Mouse (Mus musculus): Measurements from ENCODE around the gene Srpk2.
"Not testable (repeated sequence)": the region's sequence is repeated elsewhere in the genome, so short reads cannot be mapped to it uniquely, and the experiment has no call there.

Gene Srpk2

DNA sequence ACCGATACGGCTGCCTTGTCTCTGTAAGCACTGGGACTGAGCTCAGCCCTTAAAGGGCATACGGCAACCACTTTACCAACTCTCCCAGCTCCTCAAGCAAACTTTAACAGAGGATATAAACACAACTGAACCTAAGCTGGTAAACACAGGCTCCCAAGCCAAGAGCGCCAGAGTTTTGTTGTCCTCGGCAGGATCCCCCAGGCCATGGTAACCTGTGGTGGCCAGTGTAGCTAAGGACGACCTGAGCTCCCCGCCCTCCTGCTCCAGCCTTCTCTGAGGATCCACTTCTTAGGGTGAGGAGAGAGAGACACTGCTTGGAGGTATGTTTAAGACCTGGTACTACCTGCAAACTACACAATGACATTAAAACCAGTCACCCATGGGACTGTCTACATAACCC is 171.9 kb downstream of the Srpk2 start:
- in situ Hi-C loops (cut with MboI; ENCODE audit: low sequenced_read_pairs): no loop called here

DNA sequence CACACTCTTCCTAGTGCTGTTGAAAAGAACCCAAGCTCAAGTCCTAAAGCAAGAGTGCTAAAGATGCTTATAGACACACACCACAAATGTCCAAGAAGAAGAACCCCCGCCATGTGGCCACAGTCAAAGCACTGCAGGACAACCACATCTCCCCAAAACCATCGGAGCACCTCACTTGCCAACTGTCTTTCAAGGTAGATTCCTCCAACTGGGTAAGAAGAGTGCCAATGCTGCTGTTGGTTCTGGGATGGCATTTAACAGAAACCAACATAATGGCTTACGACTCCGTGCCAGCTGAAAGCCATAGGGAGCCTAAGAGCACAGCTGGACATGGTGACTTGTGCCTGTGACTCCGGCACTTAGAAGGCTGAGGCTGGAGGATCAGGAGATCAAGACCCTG is 173.0 kb downstream of the Srpk2 start:
- in situ Hi-C loops (cut with MboI; ENCODE audit: low sequenced_read_pairs): no loop called here

DNA sequence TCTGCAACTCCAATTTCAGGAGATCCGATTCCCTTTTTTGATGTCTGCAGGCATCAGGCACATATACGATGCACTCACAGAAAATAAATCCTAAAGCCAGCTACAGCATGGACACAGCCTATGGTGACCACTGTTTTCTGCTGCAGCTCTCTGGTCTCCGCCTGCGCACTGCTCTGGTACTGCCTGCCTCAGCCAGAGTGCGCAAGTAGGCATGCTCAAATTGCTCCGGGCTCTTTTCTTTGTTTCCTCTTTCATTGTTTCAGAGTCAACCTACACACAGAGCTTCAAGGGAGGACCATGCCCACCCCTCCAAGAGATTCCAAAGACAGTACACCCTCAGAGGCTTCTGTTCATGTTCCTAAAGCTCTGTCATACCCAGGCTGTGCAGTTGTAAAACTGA is 175.8 kb downstream of the Srpk2 start:
- in situ Hi-C loops (cut with MboI; ENCODE audit: low sequenced_read_pairs): no loop called here

DNA sequence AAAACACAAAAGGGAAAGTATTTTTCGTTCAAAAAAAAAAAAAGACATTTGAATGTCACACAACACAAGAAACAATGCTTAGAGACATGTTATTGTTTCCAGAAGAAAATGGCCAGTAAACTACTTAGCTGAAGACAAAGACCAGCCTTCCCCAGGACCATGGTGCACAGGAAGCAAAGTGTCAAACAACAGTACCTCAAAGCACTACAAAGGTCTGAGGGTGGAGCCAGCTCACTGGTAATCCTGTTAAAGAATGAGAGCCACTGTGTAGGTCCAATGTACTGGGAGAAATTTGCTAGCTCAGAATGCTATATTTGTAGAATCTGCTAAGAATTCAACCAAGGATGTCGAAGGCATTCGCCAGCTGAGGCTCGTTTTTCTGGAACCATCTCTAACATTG is 177.2 kb downstream of the Srpk2 start:
- in situ Hi-C loops (cut with MboI; ENCODE audit: low sequenced_read_pairs): no loop called here

DNA sequence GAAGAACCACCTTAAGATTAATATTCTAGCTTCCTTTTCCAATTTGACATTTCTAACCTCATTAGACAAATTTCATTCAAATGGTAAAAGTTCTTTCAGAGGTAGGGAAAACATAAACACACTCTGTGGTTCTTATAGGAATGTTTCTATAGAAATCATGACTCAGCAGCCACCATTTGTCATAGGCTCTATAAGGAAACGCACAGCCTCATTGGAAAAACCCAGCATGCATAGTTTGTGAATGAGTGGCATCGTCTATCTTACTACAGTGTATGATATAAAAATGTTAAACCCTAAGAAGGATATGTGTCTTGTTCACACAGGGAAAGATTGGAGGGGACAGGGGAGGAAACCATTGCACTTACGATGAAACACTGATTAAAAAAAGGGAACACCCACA is 178.8 kb downstream of the Srpk2 start:
- in situ Hi-C loops (cut with MboI; ENCODE audit: low sequenced_read_pairs): no loop called here

DNA sequence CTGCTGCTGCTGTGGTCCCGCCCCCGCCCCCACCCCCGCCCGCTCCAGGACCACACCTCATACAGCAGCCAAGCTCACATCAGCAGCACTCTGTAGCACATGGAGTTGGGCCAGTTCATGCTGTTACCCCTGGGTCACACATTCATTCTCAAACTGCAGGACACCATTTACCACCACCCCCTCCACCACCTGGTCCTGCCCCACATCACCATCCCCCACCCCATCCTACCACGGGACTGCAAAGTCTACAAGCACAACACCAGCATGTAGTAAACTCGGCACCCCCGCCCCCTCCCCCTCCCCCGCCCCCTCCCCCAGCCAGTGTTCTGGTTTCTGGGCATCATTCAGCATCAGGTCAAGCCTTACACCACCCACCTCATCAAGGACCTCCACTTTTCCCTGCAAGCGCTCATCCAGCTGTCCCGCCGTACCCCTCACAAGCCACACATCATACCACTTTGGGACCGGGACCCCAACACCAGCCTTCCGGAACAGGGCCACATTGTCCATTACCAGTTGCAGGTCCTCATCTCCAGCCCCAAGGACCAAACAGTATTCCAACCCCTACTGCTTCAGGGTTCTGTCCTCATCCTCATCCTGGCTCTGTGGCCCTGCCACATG is 182.0 kb downstream of the Srpk2 start:
- in situ Hi-C loops (cut with MboI; ENCODE audit: low sequenced_read_pairs): no loop called here

DNA sequence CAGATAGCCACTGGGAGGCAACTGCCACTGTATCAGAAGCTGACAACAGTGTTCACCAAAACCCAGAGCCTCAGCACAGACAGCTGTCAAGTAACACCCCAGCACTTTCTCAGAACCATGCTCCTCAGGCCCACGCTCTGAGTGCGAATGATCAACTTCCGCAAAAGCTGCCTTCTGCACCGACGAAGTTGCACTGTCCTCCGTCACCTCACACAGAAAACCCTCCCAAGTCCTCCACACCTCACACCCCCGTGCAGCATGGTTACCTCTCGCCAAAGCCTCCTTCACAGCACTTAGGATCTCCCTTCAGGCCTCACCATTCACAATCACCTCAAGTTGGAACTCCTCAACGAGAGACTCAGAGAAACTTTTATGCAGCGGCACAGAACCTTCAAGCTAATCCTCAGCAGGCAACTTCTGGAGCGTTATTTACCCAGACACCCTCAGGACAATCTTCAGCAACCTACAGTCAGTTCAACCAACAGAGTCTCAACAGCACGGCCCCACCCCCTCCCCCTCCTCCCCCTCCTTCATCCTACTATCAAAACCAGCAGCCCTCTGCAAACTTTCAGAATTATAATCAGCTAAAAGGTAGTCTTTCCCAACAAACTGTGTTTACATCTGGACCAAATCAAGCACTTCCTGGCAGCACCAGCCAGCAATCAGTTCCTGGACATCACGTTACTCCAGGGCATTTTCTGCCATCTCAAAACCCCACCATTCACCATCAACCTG is 182.7 kb downstream of the Srpk2 start:
- in situ Hi-C loops (cut with MboI; ENCODE audit: low sequenced_read_pairs): no loop called here

DNA sequence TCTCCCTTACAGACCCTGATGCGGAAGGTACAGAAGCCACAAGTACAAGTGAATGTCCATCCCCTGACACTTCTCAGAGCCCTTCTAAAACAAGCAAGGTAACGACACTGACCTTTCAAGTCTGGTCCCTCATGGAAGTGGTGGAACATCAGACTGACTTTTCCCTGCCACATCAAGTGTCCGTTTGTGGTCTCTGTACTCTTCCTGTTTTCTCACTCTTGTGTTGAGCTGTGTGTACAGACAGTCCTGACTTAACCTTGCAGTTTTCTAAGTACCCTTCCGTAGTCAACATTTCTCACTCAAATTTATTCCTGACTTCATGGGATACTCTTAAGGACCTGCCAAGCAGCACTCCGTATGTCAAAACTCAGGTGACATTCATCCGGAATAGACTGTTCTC is 183.7 kb downstream of the Srpk2 start:
- in situ Hi-C loops (cut with MboI; ENCODE audit: low sequenced_read_pairs): no loop called here

DNA sequence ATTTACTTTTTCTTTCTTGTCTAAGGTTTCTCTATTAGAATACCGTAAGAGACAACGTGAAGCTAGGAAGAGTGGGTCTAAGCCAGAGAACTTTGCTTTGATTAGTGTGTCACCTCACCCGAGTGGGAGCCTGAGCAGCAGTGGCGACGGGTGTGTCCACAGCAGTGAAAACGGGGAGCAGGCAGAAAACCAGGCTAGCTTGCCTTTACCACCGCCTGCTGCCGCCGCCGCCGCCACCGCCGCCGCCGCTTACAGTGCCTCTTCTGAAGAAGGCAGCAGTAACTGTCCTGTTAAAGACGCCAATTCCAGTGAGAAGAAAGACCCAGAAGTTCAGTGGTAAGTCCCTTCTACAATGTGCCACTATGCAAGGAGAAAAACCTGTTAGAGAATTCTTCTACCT is 185.2 kb downstream of the Srpk2 start:
- in situ Hi-C loops (cut with MboI; ENCODE audit: low sequenced_read_pairs): no loop called here

DNA sequence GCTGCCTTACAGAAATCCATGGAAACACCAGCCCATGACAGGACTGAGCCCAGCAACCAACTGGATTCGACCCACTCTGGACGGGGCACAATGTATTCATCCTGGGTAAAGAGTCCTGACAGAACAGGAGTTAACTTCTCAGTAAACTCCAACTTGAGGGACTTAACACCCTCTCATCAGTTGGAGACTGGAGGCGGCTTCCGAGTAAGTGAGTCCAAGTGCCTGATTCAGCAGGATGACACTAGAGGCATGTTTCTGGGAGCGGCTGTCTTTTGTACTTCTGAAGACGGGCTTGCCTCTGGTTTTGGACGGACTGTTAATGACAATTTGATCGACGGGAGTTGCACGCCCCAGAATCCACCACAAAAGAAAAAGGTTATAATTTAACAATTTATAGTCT is 186.5 kb downstream of the Srpk2 start:
- in situ Hi-C loops (cut with MboI; ENCODE audit: low sequenced_read_pairs): no loop called here

DNA sequence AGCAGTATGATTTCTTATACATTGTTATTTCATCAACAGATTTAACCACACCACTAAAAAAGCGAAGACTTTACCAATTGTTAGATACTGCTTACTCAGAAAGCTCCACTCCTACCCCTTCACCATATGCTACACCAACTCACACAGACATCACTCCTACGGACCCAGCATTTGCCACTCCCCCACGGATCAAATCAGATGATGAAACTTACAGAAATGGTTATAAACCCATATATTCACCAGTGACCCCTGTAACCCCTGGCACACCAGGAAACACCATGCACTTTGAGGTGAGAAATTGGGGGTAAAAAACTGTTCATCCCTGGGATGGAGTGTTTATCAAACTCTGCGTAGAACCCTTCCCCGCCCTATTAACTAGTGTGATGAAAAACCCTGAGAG is 187.5 kb downstream of the Srpk2 start:
- in situ Hi-C loops (cut with MboI; ENCODE audit: low sequenced_read_pairs): no loop called here

DNA sequence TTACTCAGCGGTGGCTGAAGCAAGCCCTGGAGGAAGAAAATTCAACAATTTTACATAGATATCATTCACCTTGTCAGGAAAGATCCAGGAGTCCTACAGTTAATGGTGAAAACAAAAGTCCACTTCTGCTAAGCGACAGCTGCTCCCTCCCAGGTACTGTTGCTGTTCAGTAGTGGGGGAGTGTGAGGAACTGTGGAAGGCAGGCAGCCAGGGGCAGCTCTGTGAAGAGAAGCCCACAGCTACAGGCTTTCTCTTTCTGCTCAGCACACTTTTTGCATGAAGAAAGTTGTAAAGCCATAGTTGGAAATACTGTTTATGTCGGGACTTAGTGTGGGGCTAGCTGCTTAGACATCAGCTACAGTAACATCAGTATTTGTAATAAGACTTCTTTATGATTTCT is 188.0 kb downstream of the Srpk2 start:
- in situ Hi-C loops (cut with MboI; ENCODE audit: low sequenced_read_pairs): no loop called here

DNA sequence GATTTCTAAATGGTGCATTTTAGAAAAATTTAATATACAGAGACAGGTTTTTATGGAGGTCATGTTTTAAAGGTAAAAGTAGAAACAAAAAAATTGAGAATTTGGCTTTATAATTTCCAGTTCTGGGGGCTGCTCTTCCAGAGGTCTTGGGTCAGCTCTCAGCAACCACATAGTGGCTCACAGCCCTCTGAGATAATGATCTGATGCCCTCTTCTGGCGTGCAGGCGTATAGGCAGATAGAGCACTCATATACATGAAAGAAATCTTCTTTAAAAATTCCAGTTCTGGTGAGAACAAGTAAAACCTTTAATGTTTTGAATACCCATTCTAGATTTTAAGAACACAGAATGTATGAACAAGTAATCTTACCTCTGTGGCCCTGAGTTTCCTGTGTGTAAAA is 193.6 kb downstream of the Srpk2 start:
- in situ Hi-C loops (cut with MboI; ENCODE audit: low sequenced_read_pairs): no loop called here

DNA sequence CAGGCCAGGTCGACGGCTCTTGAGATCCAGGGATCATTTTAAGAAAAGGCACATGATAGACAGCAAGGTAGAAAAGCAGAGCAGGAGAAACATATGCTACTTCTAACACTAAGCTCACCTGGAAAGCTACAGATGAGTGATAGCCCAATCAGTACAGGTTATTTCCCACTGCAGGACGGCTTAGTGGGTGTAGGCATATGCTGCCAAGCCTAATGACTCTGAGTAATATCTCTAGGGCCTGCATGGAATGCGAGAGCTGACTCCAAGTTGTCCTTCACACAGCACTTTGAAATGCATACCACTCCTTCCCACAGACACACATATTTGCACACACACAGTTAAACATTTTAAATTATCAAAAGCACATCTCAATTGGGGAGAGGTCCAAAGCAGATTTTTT is 195.2 kb downstream of the Srpk2 start:
- in situ Hi-C loops (cut with MboI; ENCODE audit: low sequenced_read_pairs): no loop called here

DNA sequence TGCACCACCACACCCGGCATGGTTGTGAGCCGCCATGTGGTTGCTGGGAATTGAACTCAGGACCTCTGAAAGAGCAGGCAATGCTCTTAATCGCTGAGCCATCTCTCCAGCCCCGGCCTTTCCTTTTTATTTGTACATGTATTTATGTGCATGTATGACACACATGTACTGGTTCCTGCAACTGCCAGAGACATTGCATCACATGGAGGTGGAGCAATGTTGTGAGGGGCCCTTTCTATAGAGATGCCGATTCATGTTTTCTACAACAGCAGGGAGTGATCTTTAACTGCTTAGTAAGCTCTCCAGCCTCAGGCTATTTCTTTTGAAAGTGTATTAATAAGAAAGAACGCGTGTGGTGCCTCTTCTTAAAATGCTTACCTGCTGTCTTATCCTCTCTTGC is 200.6 kb downstream of the Srpk2 start:
- in situ Hi-C loops (cut with MboI; ENCODE audit: low sequenced_read_pairs): no loop called here

DNA sequence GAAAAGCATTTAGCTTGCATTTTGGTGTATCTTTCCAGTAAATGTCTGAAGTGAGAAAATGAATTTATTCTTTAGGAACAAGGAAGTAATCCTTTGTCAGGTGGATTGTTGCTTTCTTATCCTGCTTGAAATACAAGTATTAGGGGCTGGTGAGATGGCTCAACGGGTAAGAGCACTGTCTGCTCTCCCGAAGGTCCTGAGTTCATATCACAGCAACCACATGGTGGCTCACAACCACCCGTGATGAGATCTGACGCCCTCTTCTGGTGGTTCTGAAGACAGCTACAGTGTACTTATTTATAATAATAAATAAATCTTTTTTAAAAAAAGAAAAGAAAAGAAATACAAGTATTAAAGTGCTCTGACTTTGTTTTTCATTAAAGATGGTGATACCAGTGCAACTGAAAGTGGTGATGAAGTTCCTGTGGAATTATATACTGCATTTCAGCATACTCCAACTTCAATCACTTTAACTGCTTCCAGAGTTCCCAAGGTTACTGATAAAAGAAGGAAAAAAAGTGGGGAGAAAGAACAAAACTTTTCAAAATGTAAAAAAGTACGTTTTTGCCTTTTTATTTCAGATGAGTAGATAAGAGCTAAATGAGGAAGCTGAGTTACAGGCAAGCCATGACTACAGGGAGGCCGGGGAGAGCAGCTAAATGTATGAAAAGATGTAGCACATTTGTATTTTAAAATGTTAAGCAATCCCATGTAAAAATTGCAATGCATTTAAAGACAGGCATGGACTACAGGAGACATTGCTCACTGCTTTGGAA is 211.1 kb downstream of the Srpk2 start:
- in situ Hi-C loops (cut with MboI; ENCODE audit: low sequenced_read_pairs): no loop called here

DNA sequence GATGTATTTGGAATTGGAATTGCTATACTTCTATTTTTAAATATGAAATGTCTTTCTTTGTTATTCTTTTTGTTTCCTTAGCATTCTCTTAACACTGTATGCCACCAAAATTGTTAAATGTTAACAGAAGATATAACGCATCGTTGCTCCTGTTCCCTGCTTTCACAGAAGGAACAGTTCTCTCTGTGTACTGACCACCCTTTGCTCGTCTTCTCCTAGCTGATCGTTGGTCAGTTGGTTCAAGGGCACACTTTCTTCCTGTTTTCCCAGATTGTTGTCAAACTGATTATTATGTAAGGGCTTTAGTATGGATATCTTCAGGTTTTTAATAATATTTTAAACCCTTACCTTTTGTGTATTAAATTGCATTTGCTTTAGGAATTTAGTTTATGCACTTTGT is 217.9 kb downstream of the Srpk2 start:
- in situ Hi-C loops (cut with MboI; ENCODE audit: low sequenced_read_pairs): no loop called here

DNA sequence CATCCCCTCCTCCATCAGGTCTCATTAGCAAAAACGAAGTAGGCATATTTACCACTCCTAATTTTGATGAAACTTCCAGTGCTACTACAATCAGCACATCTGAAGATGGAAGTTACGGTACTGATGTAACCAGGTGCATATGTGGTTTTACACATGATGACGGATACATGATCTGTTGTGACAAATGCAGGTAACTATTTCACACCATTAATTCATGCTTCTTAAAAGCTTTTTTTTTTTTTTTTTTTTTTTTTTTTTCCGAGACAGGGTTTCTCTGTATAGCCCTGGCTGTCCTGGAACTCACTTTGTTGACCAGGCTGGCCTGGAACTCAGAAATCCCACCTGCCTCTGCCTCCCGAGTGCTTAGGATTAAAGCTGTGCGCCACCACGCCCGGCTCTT is 219.7 kb downstream of the Srpk2 start:
- in situ Hi-C loops (cut with MboI; ENCODE audit: low sequenced_read_pairs): no loop called here

DNA sequence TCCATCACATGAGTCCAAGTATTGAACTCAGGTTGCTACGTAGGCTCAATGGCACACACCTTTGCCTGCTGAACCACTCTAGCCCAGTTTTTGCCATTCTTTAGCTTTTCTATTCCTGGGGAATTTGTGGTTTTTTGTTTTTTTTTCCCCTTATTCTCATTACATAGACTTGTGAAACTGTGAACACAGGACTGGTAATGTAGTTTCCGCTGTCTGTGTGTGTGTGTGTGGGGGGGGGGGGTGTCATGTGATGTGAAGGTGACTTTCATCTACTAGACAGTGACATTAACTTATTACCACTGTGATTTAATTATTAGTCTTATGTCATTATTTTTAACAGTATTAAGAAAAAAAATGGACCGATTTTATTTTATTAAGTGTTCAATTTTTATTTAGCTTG is 220.2 kb downstream of the Srpk2 start:
- in situ Hi-C loops (cut with MboI; ENCODE audit: low sequenced_read_pairs): no loop called here

DNA sequence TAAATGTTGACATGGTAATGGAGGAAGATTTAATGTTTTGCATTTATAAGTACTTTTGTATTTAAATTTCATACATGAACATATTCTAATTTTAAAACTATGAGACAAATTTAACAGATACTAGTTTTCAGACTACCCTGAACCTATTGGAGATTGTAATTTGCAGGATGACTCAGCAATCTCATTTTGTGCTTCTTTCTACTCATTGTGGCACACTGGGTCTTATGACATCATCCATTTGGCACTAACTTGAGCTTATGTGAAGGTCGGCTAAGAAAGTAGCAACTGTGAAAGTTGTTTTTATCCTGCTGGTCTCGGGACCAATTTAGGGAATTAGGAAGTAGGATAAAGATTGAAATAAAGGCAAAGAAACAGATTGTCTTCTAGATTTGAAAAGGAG is 222.7 kb downstream of the Srpk2 start:
- in situ Hi-C loops (cut with MboI; ENCODE audit: low sequenced_read_pairs): no loop called here

DNA sequence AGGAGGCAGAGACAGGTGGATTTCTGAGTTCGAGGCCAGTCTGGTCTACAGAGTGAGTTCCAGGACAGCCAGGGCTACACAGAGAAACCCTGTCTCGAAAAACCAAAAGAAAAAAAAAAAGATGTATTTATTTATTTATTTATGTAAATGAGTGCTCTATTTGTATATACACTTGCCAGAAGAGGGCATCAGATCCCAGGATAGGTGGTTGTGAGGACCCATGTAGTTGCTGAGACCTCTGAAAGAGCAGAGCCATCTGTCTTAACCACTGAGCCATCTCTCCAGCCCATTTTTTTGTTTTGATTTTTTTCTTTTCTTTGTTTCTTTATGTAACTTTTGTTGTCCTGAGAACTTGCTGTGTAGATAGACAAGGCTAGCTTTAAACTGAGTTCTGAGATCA is 230.9 kb downstream of the Srpk2 start:
- in situ Hi-C loops (cut with MboI; ENCODE audit: low sequenced_read_pairs): not testable (repeated sequence)

All from CH12F3 (cell line).